Mouse (Mus musculus) liver, embryonic 16.5 days (tissue): ENCODE results near the gene Kdelc2. TPM values are rescaled to one million over a fixed set of nuclear protein-coding genes. Genes with fewer than 3 reads are reported as not detected.

ENCODE experiments used
- ATAC-seq: fragments of 200-750 bp; cut with Nextera tagmentation; 2 replicates; pipeline ENCODE4 v1.8.0; 2017; ENCODE audit warnings: low read depth, mild to moderate bottlenecking, moderate number of reproducible peaks, moderate library complexity
- H3K27ac ChIP-seq: fragments of 300-500 bp; sonication (generic); 2 replicates; pipeline ENCODE4 v1.5.1; 2014; ENCODE audit warnings: mild to moderate bottlenecking, low read length
- H3K27me3 ChIP-seq: fragments of 300-500 bp; sonication (generic); 2 replicates; pipeline ENCODE4 v1.6.1; 2014; ENCODE audit warnings: low read depth, low read length, mixed read lengths; ENCODE audit not compliant: control insufficient read depth, insufficient read depth
- H3K36me3 ChIP-seq: fragments of 300-500 bp; sonication (generic); 2 replicates; pipeline ENCODE4 v1.6.1; 2014; ENCODE audit warnings: mild to moderate bottlenecking; ENCODE audit not compliant: control insufficient read depth, insufficient read depth
- H3K4me1 ChIP-seq: fragments of 300-500 bp; sonication (generic); 2 replicates; pipeline ENCODE4 v1.6.1; 2014; ENCODE audit warnings: low read depth, low read length, mixed read lengths; ENCODE audit not compliant: control insufficient read depth
- H3K4me2 ChIP-seq: fragments of 300-500 bp; sonication (generic); 2 replicates; pipeline ENCODE4 v1.6.1; 2014; ENCODE audit warnings: low read depth, low read length, mixed read lengths
- H3K4me3 ChIP-seq: fragments of 300-500 bp; sonication (generic); 2 replicates; pipeline ENCODE4 v1.5.1; 2014; ENCODE audit warnings: low read depth, mild to moderate bottlenecking, low read length
- H3K9ac ChIP-seq: fragments of 300-500 bp; sonication (generic); 2 replicates; pipeline ENCODE4 v1.6.1; 2014; ENCODE audit warnings: low read depth, low read length
- H3K9me3 ChIP-seq: fragments of 300-500 bp; sonication (generic); replicated peaks from 2 replicates; pipeline ENCODE4 v1.6.1; 2016; ENCODE audit warnings: low read length; ENCODE audit not compliant: control insufficient read depth
- WGBS: fragments of 180-500 bp; shearing (Covaris S2); extraction: QIAGEN DNeasy Blood & Tissue Kit; methylation state at CpG from one replicate; pipeline ENCODE4 v1.1.7; 2014; ENCODE audit not compliant: insufficient replicate concordance; 5-methylcytosine and 5-hydroxymethylcytosine counted together
- polyA plus RNA-seq: library from polyadenylated mRNA; unstranded; fragments of >200 nt; fragmentation: Nextera tagmentation; extraction: Ambion mirVana; gene quantifications from 2 replicates; pipeline ENCODE4 v1.2.1, GENCODE M21; 2015

The Kdelc2 gene
- polyA plus RNA-seq: 4.1 and 4.2 TPM in 2 replicates

- Histone ChIP-seq H3K4me1 (no peaks in the 10 kb centered on the region), H3K4me2 (peak within 1 kb of the TSS; percentile 63), H3K9me3 (no peaks in the 10 kb centered on the region), H3K27me3 (peaks cover 6% of the 10 kb centered on the region), H3K9ac (peak within 1 kb of the TSS; percentile 62), H3K4me3 (peak within 1 kb of the TSS; percentile 61), H3K36me3 (no peaks in the 10 kb centered on the region), H3K27ac (peak within 1 kb of the TSS; percentile 83)
- WGBS: under 1% methylated on average over 74 of the region's 75 CpGs
- peak; percentile 78 for ATAC-seq
Observed at GRCm38 (mm10) chr9:53383951-53384866, at the start of gene Kdelc2. Gene Kdelc2 (plus strand): TSS chr9:53384025.

GRCm38 (mm10) chr9:53335131-53335530 is 48.7 kb upstream of the Kdelc2 start:
- no peaks in the 10 kb centered on the region for H3K36me3 ChIP-seq
- 51% methylated on average over 3 of the region's 3 CpGs for WGBS
- no peak for ATAC-seq
- H3K4me3 ChIP-seq: no peak overlapping the region
- no peak overlapping the region for H3K4me2 ChIP-seq
- no peaks in the 10 kb centered on the region for H3K27me3 ChIP-seq
- H3K9me3 ChIP-seq: no peaks in the 10 kb centered on the region
- no peak overlapping the region for H3K27ac ChIP-seq
- H3K9ac ChIP-seq: no peak overlapping the region
- no peaks in the 10 kb centered on the region for H3K4me1 ChIP-seq

- 54% methylated on average over 7 of the region's 7 CpGs for WGBS
- Histone ChIP-seq H3K4me3 (no peak overlapping the region), H3K4me2 (no peak overlapping the region), H3K27me3 (peaks cover 5% of the 10 kb centered on the region), H3K36me3 (no peaks in the 10 kb centered on the region), H3K9ac (no peak overlapping the region), H3K9me3 (no peaks in the 10 kb centered on the region), H3K4me1 (no peaks in the 10 kb centered on the region), H3K27ac (no peak overlapping the region)
- no peak for ATAC-seq
Observed at GRCm38 (mm10) chr9:53339603-53340002, 44.2 kb upstream of the Kdelc2 start.

- peaks cover 5% of the 10 kb centered on the region for H3K27me3 ChIP-seq
- H3K36me3 ChIP-seq: no peaks in the 10 kb centered on the region
- H3K9me3 ChIP-seq: no peaks in the 10 kb centered on the region
- H3K9ac ChIP-seq: no peak overlapping the region
- H3K27ac ChIP-seq: no peak overlapping the region; the same call in none of the 2 replicates
- peak overlapping the region; percentile 39 for H3K4me2 ChIP-seq
- no peaks in the 10 kb centered on the region for H3K4me1 ChIP-seq
- H3K4me3 ChIP-seq: peak overlapping the region; percentile 55
- ATAC-seq: no peak
- 30% methylated on average over 17 of the region's 17 CpGs for WGBS
Observed at GRCm38 (mm10) chr9:53340328-53340916, 43.4 kb upstream of the Kdelc2 start.

GRCm38 (mm10) chr9:53340969-53341368 is 42.9 kb upstream of the Kdelc2 start:
- 5% methylated on average over 14 of the region's 14 CpGs for WGBS

GRCm38 (mm10) chr9:53341981-53342380 is 41.8 kb upstream of the Kdelc2 start:
- Histone ChIP-seq H3K4me3 (no peak overlapping the region), H3K9me3 (no peaks in the 10 kb centered on the region), H3K9ac (no peak overlapping the region), H3K27me3 (peaks cover 5% of the 10 kb centered on the region), H3K4me1 (no peaks in the 10 kb centered on the region), H3K27ac (no peak overlapping the region), H3K4me2 (peak overlapping the region; percentile 39; the same call in 1 of the 2 replicates), H3K36me3 (no peaks in the 10 kb centered on the region)
- WGBS: 53% methylated on average over 3 of the region's 3 CpGs
- ATAC-seq: no peak

More at GRCm38 (mm10) chr9:53340969-53341368, 42.9 kb upstream of the Kdelc2 start:
- Histone ChIP-seq H3K4me2 (peak overlapping the region; percentile 39), H3K27me3 (peaks cover 5% of the 10 kb centered on the region), H3K36me3 (no peaks in the 10 kb centered on the region), H3K9ac (peak overlapping the region; percentile 20; the same call in 1 of the 2 replicates), H3K4me3 (peak overlapping the region; percentile 55), H3K4me1 (no peaks in the 10 kb centered on the region), H3K9me3 (no peaks in the 10 kb centered on the region), H3K27ac (peak overlapping the region; percentile 39)
- no peak for ATAC-seq

- Histone ChIP-seq H3K27me3 (peaks cover 5% of the 10 kb centered on the region), H3K9ac (no peak overlapping the region), H3K4me2 (no peak overlapping the region), H3K9me3 (no peaks in the 10 kb centered on the region), H3K36me3 (no peaks in the 10 kb centered on the region), H3K4me3 (no peak overlapping the region), H3K4me1 (no peaks in the 10 kb centered on the region), H3K27ac (no peak overlapping the region)
- ATAC-seq: no peak
- WGBS: 71% methylated on average over 9 of the region's 9 CpGs
Observed at GRCm38 (mm10) chr9:53344646-53345432, 39.0 kb upstream of the Kdelc2 start.

- H3K9me3 ChIP-seq: no peaks in the 10 kb centered on the region
- WGBS: 49% methylated on average over 3 of the region's 3 CpGs
- H3K27me3 ChIP-seq: peaks cover 5% of the 10 kb centered on the region
- no peaks in the 10 kb centered on the region for H3K4me1 ChIP-seq
- H3K27ac ChIP-seq: no peak overlapping the region
- H3K4me2 ChIP-seq: no peak overlapping the region
- no peaks in the 10 kb centered on the region for H3K36me3 ChIP-seq
- no peak overlapping the region for H3K4me3 ChIP-seq
- no peak for ATAC-seq
- no peak overlapping the region for H3K9ac ChIP-seq
Observed at GRCm38 (mm10) chr9:53345728-53346127, 38.1 kb upstream of the Kdelc2 start.
